In the genomic region with DNA sequence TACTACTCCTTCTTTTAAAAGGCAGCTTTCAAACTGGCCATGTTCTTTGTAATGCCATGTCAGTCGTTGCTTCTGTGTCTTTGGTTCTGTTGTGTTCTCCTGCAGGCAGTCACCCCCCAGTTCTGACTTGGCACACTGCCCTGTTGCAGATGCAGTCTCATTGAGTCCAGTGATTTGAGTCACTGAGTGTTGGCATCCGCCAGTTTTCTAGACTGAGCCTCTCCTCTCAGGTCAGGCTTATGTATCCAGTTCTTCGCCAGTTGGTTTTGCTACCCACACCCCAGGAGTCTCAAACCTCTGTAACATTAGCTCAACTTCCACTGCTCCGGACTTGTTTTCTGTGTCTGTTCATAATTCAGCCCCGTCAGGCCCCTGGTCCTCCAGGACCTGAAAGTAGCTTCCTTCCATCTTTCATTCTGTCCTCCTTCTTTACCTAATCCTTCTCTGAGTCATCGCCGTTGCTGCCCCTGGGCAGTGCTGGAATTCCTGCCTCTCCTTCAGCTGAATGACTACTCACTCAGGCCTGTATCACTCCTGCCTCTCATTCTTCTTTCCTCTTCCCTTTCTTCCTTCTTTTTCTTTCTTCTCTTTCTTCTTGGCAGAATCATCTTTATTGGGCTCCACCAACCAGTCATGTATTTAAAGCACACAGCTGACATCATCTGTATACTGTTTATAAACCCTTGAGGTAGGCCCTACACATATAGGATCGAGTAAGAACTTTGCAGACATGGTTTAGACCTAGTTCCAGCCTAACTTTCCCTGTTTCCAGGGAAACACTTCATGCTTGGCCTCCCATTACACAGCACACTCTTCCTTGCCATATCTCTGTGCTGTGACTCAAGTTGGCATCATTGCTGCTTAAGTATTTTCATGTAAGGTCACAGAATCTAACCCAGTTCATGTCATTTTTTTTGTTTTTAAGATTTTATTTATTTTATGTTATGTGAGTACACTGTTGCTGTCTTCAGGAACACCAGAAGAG, we compare ENCODE assay signal across 11 mouse cellular contexts. TPM values are rescaled to one million over a fixed set of nuclear protein-coding genes. Genes with fewer than 3 reads are reported as not detected.
DNase-seq lines count a peak whose midpoint lies in the region; ATAC-seq and TF ChIP-seq lines count a peak whose summit lies in the region.
"Had no signal": no experiment of that assay in that cellular context is flagged by ENCODE, and none has a peak within 500 bp of the region (broad histone marks: within the 10 kb centered on the region; RNA-seq: fewer than 3 reads in every experiment).

No protein-coding gene starts in this region.

- H3K4me2 ChIP-seq in heart, embryonic 13.5 days: peak overlapping the region; percentile 31
- H3K4me2 ChIP-seq in midbrain, postnatal 0 days (ENCODE audit: low read depth, low read length, poor library complexity, severe bottlenecking): no peak overlapping the region
- no peak overlapping the region for H3K4me2 ChIP-seq in liver, embryonic 12.5 days
- H3K4me2 ChIP-seq in forebrain, embryonic 16.5 days (ENCODE audit: low read length): no peak overlapping the region

- H3K36me3 ChIP-seq in heart, embryonic 13.5 days: peaks cover 52% of the 10 kb centered on the region
- peaks cover 32% of the 10 kb centered on the region for H3K36me3 ChIP-seq in midbrain, postnatal 0 days (ENCODE audit: insufficient read depth, low read length)
- H3K36me3 ChIP-seq in midbrain, embryonic 10.5 days: peaks cover 83% of the 10 kb centered on the region
- peaks cover 87% of the 10 kb centered on the region for H3K36me3 ChIP-seq in liver, embryonic 12.5 days
- H3K36me3 ChIP-seq in forebrain, embryonic 16.5 days (ENCODE audit: control insufficient read depth, insufficient read depth): peaks cover under 1% of the 10 kb centered on the region

- H3K9me3 ChIP-seq in heart, embryonic 13.5 days: no peaks in the 10 kb centered on the region
- no peaks in the 10 kb centered on the region for H3K9me3 ChIP-seq in midbrain, postnatal 0 days (ENCODE audit: low read length)
- H3K9me3 ChIP-seq in midbrain, embryonic 10.5 days (replicated peaks): no peaks in the 10 kb centered on the region
- H3K9me3 ChIP-seq in liver, embryonic 12.5 days (replicated peaks): no peaks in the 10 kb centered on the region
- no peaks in the 10 kb centered on the region for H3K9me3 ChIP-seq in forebrain, embryonic 16.5 days (ENCODE audit: control insufficient read depth, low read length)
- H3K9me3 ChIP-seq: megakaryocyte, embryonic 14.5 days had no signal

- H3K4me1 ChIP-seq in heart, embryonic 13.5 days: peaks cover 16% of the 10 kb centered on the region
- no peaks in the 10 kb centered on the region for H3K4me1 ChIP-seq in midbrain, postnatal 0 days (ENCODE audit: insufficient read depth, low read length)
- no peaks in the 10 kb centered on the region for H3K4me1 ChIP-seq in midbrain, embryonic 10.5 days
- H3K4me1 ChIP-seq in liver, embryonic 12.5 days: no peaks in the 10 kb centered on the region
- peaks cover 5% of the 10 kb centered on the region; the same call in 1 of the 2 replicates for H3K4me1 ChIP-seq in forebrain, embryonic 16.5 days (replicated peaks; ENCODE audit: control insufficient read depth, insufficient read depth, low read length)

- no peak for ATAC-seq in heart, embryonic 13.5 days (ENCODE audit: extremely low read depth, insufficient number of reproducible peaks, low FRiP score, low TSS enrichment)
- ATAC-seq in midbrain, postnatal 0 days (ENCODE audit: low FRiP score): no peak
- ATAC-seq in liver, embryonic 12.5 days: no peak
- ATAC-seq in forebrain, embryonic 16.5 days: no peak

- WGBS in heart, embryonic 13.5 days: 63% methylated on average over 8 of the region's 8 CpGs
- 76% methylated on average over 8 of the region's 8 CpGs for WGBS in midbrain, postnatal 0 days
- 92% methylated on average over 8 of the region's 8 CpGs for WGBS in midbrain, embryonic 10.5 days
- 84% methylated on average over 8 of the region's 8 CpGs for WGBS in liver, embryonic 12.5 days (ENCODE audit: insufficient replicate concordance)
- 77% methylated on average over 8 of the region's 8 CpGs for WGBS in forebrain, embryonic 16.5 days

- H3K27me3 ChIP-seq in heart, embryonic 13.5 days (replicated peaks): no peaks in the 10 kb centered on the region
- no peaks in the 10 kb centered on the region for H3K27me3 ChIP-seq in midbrain, postnatal 0 days (ENCODE audit: insufficient read depth, low read length)
- no peaks in the 10 kb centered on the region for H3K27me3 ChIP-seq in midbrain, embryonic 10.5 days (ENCODE audit: low read depth, poor library complexity, severe bottlenecking)
- H3K27me3 ChIP-seq in liver, embryonic 12.5 days (replicated peaks): no peaks in the 10 kb centered on the region
- no peaks in the 10 kb centered on the region for H3K27me3 ChIP-seq in forebrain, embryonic 16.5 days (replicated peaks; ENCODE audit: control insufficient read depth, insufficient read depth, low read length)
- H3K27me3 ChIP-seq: megakaryocyte, embryonic 14.5 days had no signal

- no peak for TF ChIP-seq CTCF in midbrain, postnatal 0 days (IDR thresholded peaks at IDR 0.05)

- no peak for DNase-seq in heart, adult 8-10 months (ENCODE audit: low spot score)
- DNase-seq in midbrain, postnatal 0 days (ENCODE audit: low spot score): peak; percentile 62
- no peak for DNase-seq in midbrain, embryonic 10.5 days (ENCODE audit: low spot score)
- DNase-seq in cerebellum, adult 18-20 months: peak; percentile 31 to 44
- peak; percentile 41 for DNase-seq in right cerebral cortex, postnatal 14 days

- peak overlapping the region; percentile 28 for H3K27ac ChIP-seq in heart, embryonic 13.5 days (replicated peaks)
- no peak overlapping the region for H3K27ac ChIP-seq in midbrain, postnatal 0 days (ENCODE audit: low read depth, low read length)
- no peak overlapping the region for H3K27ac ChIP-seq in midbrain, embryonic 10.5 days (replicated peaks)
- no peak overlapping the region for H3K27ac ChIP-seq in liver, embryonic 12.5 days
- H3K27ac ChIP-seq in forebrain, embryonic 16.5 days (ENCODE audit: low read length): no peak overlapping the region
- H3K27ac ChIP-seq: kidney, postnatal 0 days had no signal

- H3K4me3 ChIP-seq in heart, embryonic 13.5 days: no peak overlapping the region
- no peak overlapping the region for H3K4me3 ChIP-seq in midbrain, postnatal 0 days (ENCODE audit: low read depth, low read length)
- no peak overlapping the region for H3K4me3 ChIP-seq in midbrain, embryonic 10.5 days
- H3K4me3 ChIP-seq in liver, embryonic 12.5 days: no peak overlapping the region
- no peak overlapping the region for H3K4me3 ChIP-seq in forebrain, embryonic 16.5 days (replicated peaks; ENCODE audit: low read length)
- H3K4me3 ChIP-seq: megakaryocyte, embryonic 14.5 days had no signal

- no peak overlapping the region for H3K9ac ChIP-seq in heart, embryonic 13.5 days
- H3K9ac ChIP-seq in midbrain, postnatal 0 days (replicated peaks; ENCODE audit: low read length, poor library complexity, severe bottlenecking): no peak overlapping the region
- H3K9ac ChIP-seq in liver, embryonic 12.5 days: no peak overlapping the region
- H3K9ac ChIP-seq in forebrain, embryonic 16.5 days (replicated peaks; ENCODE audit: low read depth, low read length): no peak overlapping the region

RNA-seq across cellular contexts. Expression of gene Marveld3, which starts 41.3 kb away (rescaled TPM):
- 0.45 and 0.86 TPM in 2 replicates for polyA plus RNA-seq in heart, embryonic 13.5 days (2015; fragmentation: Nextera tagmentation; extraction: Ambion mirVana)
- under 1 TPM in 2 of 4 experiments, not detected in 2; 0.17 to 0.53 TPM for total RNA-seq in heart, adult 8-10 months (2022)
- total RNA-seq in midbrain, postnatal 0 days (2014; rRNA removed): 0.47 and 1.4 TPM in 2 replicates
- polyA plus RNA-seq in midbrain, postnatal 0 days (2015; fragmentation: Nextera tagmentation; extraction: Ambion mirVana): 1.1 and 1.6 TPM in 2 replicates
- polyA plus RNA-seq in midbrain, embryonic 10.5 days (2016; fragmentation: Nextera tagmentation; extraction: Ambion mirVana): 0.31 and 0.56 TPM in 2 replicates
- polyA plus RNA-seq in liver, embryonic 12.5 days (2016; fragmentation: Nextera tagmentation; extraction: Ambion mirVana): 0.07 and 0.15 TPM in 2 replicates
- polyA plus RNA-seq in forebrain, embryonic 16.5 days (2015; fragmentation: Nextera tagmentation; extraction: Ambion mirVana): 1.1 and 2.4 TPM in 2 replicates
- total RNA-seq: MEL had no signal

RNA-seq across cellular contexts. Expression of gene Phlpp2, which starts 52.4 kb away (rescaled TPM):
- 1.7 and 1.8 TPM in 2 replicates for polyA plus RNA-seq in heart, embryonic 13.5 days (2015; fragmentation: Nextera tagmentation; extraction: Ambion mirVana)
- total RNA-seq in heart, adult 8-10 months (2022): 1 to 10 TPM; 3.1 to 4.8 (median 4.2) TPM
- 11.6 and 14.7 TPM in 2 replicates for total RNA-seq in midbrain, postnatal 0 days (2014; rRNA removed)
- polyA plus RNA-seq in midbrain, postnatal 0 days (2015; fragmentation: Nextera tagmentation; extraction: Ambion mirVana): 3.0 and 4.7 TPM in 2 replicates
- 2.4 and 2.9 TPM in 2 replicates for polyA plus RNA-seq in midbrain, embryonic 10.5 days (2016; fragmentation: Nextera tagmentation; extraction: Ambion mirVana)
- 3.0 and 3.3 TPM in 2 replicates for polyA plus RNA-seq in liver, embryonic 12.5 days (2016; fragmentation: Nextera tagmentation; extraction: Ambion mirVana)
- 3.8 and 4.0 TPM in 2 replicates for polyA plus RNA-seq in forebrain, embryonic 16.5 days (2015; fragmentation: Nextera tagmentation; extraction: Ambion mirVana)

Comparison
In these comparisons a context has a peak if more than half of its experiments do, and no peak if none do; other contexts are left out.
1. DNase-seq: peak in midbrain, postnatal 0 days (single experiment), cerebellum, adult 18-20 months (2 of 2) and right cerebral cortex, postnatal 14 days (single experiment); none in heart, adult 8-10 months (single experiment) and midbrain, embryonic 10.5 days (single experiment).